Mouse (Mus musculus) C2C12 (cell line): ENCODE data around the gene Gm6460. TPM values are rescaled to one million over a fixed set of nuclear protein-coding genes. Genes with fewer than 3 reads are reported as not detected.
"Not testable (repeated sequence)": the region's sequence is repeated elsewhere in the genome, so short reads cannot be mapped to it uniquely, and the experiment has no call there.

ENCODE experiments used
- H3K27me3 ChIP-seq: one replicate; pipeline ENCODE4 v1.6.1; 2011; ENCODE audit not compliant: control insufficient read depth, insufficient read depth, insufficient read length
- H3K36me3 ChIP-seq: one replicate; pipeline ENCODE4 v1.6.1; 2011; ENCODE audit not compliant: control insufficient read depth, insufficient read depth
- H3K4me3 ChIP-seq: one replicate; pipeline ENCODE4 v1.5.1; 2011; ENCODE audit warnings: mild to moderate bottlenecking, control low read depth; ENCODE audit not compliant: poor library complexity, insufficient read depth, severe bottlenecking
- H3K79me2 ChIP-seq: one replicate; pipeline ENCODE4 v1.6.1; 2011; ENCODE audit not compliant: control insufficient read depth, insufficient read depth
- H3K79me3 ChIP-seq: one replicate; pipeline ENCODE4 v1.6.1; 2011; ENCODE audit warnings: low read depth, control low read depth
- H3ac ChIP-seq: one replicate; pipeline ENCODE3; 2011; ENCODE audit warnings: low read depth; ENCODE audit not compliant: control insufficient read depth, insufficient read length
- long read RNA-seq, 2 experiments: library from polyadenylated mRNA; unstranded; transcript quantifications; one replicate each; pipeline ENCODE4 v2.0.0; 2019 to 2020
- polyA plus RNA-seq: library from polyadenylated mRNA; unstranded; fragments of >200 nt; fragmentation: generic; extraction: Trizol; gene quantifications from one replicate; pipeline ENCODE4 v1.2.1, GENCODE M21; 2012; ENCODE audit warnings: missing spikeins

The Gm6460 gene
- not detected for polyA plus RNA-seq
- long read RNA-seq, experiment 1: 0 reads
- long read RNA-seq, experiment 2: 0 reads

GRCm38 (mm10) chr5:11594613-11595012, at the start of gene Gm6460:
TSS of gene Gm6460 (plus strand) at chr5:11594913.
- H3K27me3 ChIP-seq, H3K79me2 ChIP-seq, H3K4me3 ChIP-seq, H3K36me3 ChIP-seq, H3ac ChIP-seq, H3K79me3 ChIP-seq: not testable (repeated sequence)

Other genes with a start within 250 kb of the Gm6460 start
- not detected for gene Gm8897, start 178.5 kb upstream of the Gm6460 start, polyA plus RNA-seq
- gene Gm8906, start 92.2 kb upstream of the Gm6460 start, polyA plus RNA-seq: not detected
- gene Gm8922, start 87.0 kb downstream of the Gm6460 start, polyA plus RNA-seq: not detected
- gene Gm8926, start 175.6 kb downstream of the Gm6460 start, polyA plus RNA-seq: not detected